Mouse (Mus musculus): ENCODE results near the gene Hilpda. TPM values are rescaled to one million over a fixed set of nuclear protein-coding genes. Genes with fewer than 3 reads are reported as not detected.

Hilpda gene
- polyA plus RNA-seq (2017; shearing (Covaris generic)), result 33.7 TPM

DNA sequence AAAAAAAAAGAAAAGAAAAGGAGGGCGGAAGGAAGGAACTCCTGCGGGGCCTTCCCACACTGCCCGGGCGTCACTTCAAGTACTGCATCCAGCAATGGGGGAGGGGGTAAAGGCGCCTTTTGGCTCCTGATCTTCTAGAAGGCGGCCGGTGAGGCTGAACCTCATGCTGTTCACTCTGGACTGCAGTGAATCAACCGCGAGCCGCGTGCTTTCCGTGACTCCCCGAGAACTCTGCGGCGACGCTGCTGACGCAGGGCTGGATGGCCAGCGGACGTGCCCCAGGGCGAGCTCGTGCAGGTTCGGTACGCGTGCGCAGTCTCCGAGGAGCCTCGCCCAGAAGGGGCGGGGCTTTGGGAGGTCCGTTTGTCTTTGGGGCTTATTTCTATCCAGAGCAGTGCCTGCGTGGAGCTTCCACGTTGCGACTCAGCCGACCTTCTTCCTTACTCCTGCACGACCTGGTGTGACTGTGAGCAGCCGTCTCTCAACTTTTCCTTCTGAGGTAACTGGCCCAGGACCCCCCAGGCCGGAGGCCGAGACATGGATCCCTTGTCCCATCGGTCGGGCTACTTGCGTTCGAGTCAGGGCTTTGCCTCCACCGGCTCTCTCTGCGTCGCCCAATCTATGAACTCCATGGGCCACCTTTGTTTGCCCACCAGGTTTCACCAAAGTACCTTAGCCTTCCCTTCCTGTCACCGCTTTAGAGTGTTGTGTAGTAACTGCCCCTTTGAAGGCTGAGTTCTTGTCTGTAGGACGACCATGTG is at the start of gene Hilpda:
Gene Hilpda (plus strand): TSS at position 177 of the 761 bp plus-strand sequence.

DNA sequence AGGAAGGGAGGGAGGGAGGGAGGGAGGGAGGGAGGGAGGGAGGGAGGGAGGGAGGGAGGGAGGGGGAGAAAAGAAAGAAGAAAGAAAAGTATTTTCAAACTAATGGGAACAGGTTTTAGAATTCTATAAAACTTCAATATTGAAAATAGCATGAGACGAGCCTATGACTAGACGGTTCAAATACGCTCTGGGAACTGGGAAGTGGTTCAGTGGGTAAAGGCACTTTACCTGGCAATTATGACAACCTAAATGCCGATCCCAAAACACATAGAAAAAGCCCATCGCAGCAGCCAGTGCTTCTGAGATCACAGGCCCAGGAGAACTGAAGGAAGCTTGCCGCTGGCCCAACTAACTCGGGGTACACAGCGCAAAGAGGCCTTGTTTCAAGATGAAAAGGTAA is 7.0 kb downstream of the Hilpda start, which contains the start of gene Fam71f2:
Gene Fam71f2 (plus strand): TSS at position 301 of the 400 bp plus-strand sequence.

DNA sequence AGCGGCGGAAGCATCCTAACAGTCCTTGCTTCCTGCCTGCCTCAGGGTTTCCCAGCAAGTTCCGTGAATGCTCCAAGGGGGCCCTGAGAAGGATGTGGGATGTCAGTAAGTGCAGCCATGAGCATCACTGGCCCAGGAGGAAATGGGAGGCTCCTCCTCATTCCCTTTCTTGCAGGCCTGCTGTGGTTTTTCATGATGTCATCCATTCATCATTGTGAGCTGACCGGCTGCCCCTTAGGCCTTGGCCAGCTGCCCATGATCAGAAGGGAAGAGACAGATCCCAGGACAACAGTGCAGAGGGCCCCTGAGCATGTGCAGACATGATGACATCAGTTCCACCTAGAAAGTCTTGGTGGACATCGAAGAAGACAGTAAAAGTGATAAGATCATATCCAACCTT is 46.6 kb downstream of the Hilpda start, which contains the start of gene Fam71f1:
Gene Fam71f1 (plus strand): TSS at position 262 of the 400 bp plus-strand sequence.

Other genes with a start within 250 kb of the Hilpda start
- gene Lep, start 212.3 kb upstream of the Hilpda start, polyA plus RNA-seq (2017; shearing (Covaris generic)), result 0.11 TPM
- 66.1 TPM for gene Rbm28, start 107.5 kb upstream of the Hilpda start, polyA plus RNA-seq (2017; shearing (Covaris generic))
- 0.25 TPM for gene Prrt4, start 92.9 kb upstream of the Hilpda start, polyA plus RNA-seq (2017; shearing (Covaris generic))
- 111 TPM for gene Impdh1, start 56.1 kb upstream of the Hilpda start, polyA plus RNA-seq (2017; shearing (Covaris generic))
- 0.92 TPM for gene Fam71f2, start 7.1 kb downstream of the Hilpda start, polyA plus RNA-seq (2017; shearing (Covaris generic))
- gene Fam71f1, start 46.7 kb downstream of the Hilpda start, polyA plus RNA-seq (2017; shearing (Covaris generic)), result not detected
- gene Calu, start 75.6 kb downstream of the Hilpda start, polyA plus RNA-seq (2017; shearing (Covaris generic)), result 101 TPM
- 0.17 TPM for gene Opn1sw, start 116.0 kb downstream of the Hilpda start, polyA plus RNA-seq (2017; shearing (Covaris generic))
- gene Ccdc136, start 123.8 kb downstream of the Hilpda start, polyA plus RNA-seq (2017; shearing (Covaris generic)), result 1.4 TPM
- gene Flnc, start 160.8 kb downstream of the Hilpda start, polyA plus RNA-seq (2017; shearing (Covaris generic)), result 0.04 TPM
- gene Atp6v1f, start 195.2 kb downstream of the Hilpda start, polyA plus RNA-seq (2017; shearing (Covaris generic)), result 342 TPM
- 0.43 TPM for gene Atp6v1fnb, start 198.9 kb downstream of the Hilpda start, polyA plus RNA-seq (2017; shearing (Covaris generic))
- gene Kcp, start 235.5 kb downstream of the Hilpda start, polyA plus RNA-seq (2017; shearing (Covaris generic)), result 0.51 TPM

Measured in CD4-positive, CD25-positive, alpha-beta regulatory T cell (primary cell).